Mouse (Mus musculus): ENCODE measurements around the gene Rab34. TPM values are rescaled to one million over a fixed set of nuclear protein-coding genes. Genes with fewer than 3 reads are reported as not detected.
"Not testable (repeated sequence)": the region's sequence is repeated elsewhere in the genome, so short reads cannot be mapped to it uniquely, and the experiment has no call there.

Gene Rab34
- total and polyA plus RNA-seq, 3 experiments, result 0.52 to 0.60 TPM; not detected in 1

GRCm38 (mm10) chr11:78182450-78182849 lies 5.8 kb upstream of the Rab34 start:
- peak overlapping the region; percentile 95 for H3K4me3 ChIP-seq (ENCODE audit: low read depth, low read length)
- H3K36me3 ChIP-seq (replicated peaks), result peaks cover 41% of the 10 kb centered on the region
- no peaks in the 10 kb centered on the region for H3K9me3 ChIP-seq (replicated peaks)
- no peak for DNase-seq (ENCODE audit: low spot score)
- no peak for ATAC-seq (ENCODE audit: extremely low read depth, insufficient number of reproducible peaks, low FRiP score, poor library complexity, severe bottlenecking)
- H3K4me1 ChIP-seq (ENCODE audit: insufficient read depth, low read depth, low read length), result peaks cover 53% of the 10 kb centered on the region
- no peak for TF ChIP-seq CTCF (IDR thresholded peaks at IDR 0.05; ENCODE audit: low read depth, low read length)
- TF ChIP-seq POLR2AphosphoS5 (IDR thresholded peaks at IDR 0.05; ENCODE audit: insufficient replicate concordance, low read depth, low read length), result no peak
- no peak for TF ChIP-seq TAL1 (conservative IDR thresholded peaks at IDR 0.05; ENCODE audit: low read depth, low read length)
- no peak for TF ChIP-seq GATA2 (IDR thresholded peaks at IDR 0.05; ENCODE audit: borderline replicate concordance, low read depth, low read length)
- TF ChIP-seq GATA1 (IDR thresholded peaks at IDR 0.05; ENCODE audit: borderline replicate concordance, low read length), result no peak
- peaks cover 12% of the 10 kb centered on the region for H3K27me3 ChIP-seq (ENCODE audit: insufficient read depth, low read length)

- no peaks in the 10 kb centered on the region for H3K9me3 ChIP-seq (replicated peaks)
- H3K36me3 ChIP-seq (replicated peaks), result peaks cover 41% of the 10 kb centered on the region
- no peak for TF ChIP-seq TAL1 (conservative IDR thresholded peaks at IDR 0.05; ENCODE audit: low read depth, low read length)
- TF ChIP-seq GATA1 (IDR thresholded peaks at IDR 0.05; ENCODE audit: borderline replicate concordance, low read length), result no peak
- TF ChIP-seq POLR2AphosphoS5 (IDR thresholded peaks at IDR 0.05; ENCODE audit: insufficient replicate concordance, low read depth, low read length), result no peak
- TF ChIP-seq CTCF (IDR thresholded peaks at IDR 0.05; ENCODE audit: low read depth, low read length), result no peak
- TF ChIP-seq GATA2 (IDR thresholded peaks at IDR 0.05; ENCODE audit: borderline replicate concordance, low read depth, low read length), result no peak
- peak; percentile 85 for ATAC-seq (ENCODE audit: extremely low read depth, insufficient number of reproducible peaks, low FRiP score, poor library complexity, severe bottlenecking)
- H3K4me3 ChIP-seq (ENCODE audit: low read depth, low read length), result peak within 1 kb of the TSS; percentile 95
- peak; percentile 90 for DNase-seq (ENCODE audit: low spot score)
- H3K27me3 ChIP-seq (ENCODE audit: insufficient read depth, low read length), result peaks cover 20% of the 10 kb centered on the region
- H3K4me1 ChIP-seq (ENCODE audit: insufficient read depth, low read depth, low read length), result peaks cover 47% of the 10 kb centered on the region
Measured at GRCm38 (mm10) chr11:78182961-78183844, 5.0 kb upstream of the Rab34 start, which contains the start of gene Rpl23a. Rpl23a (minus strand) TSS chr11:78183584.

- Histone ChIP-seq H3K36me3 (replicated peaks) (peaks cover 37% of the 10 kb centered on the region), H3K4me1 (ENCODE audit: insufficient read depth, low read depth, low read length) (peaks cover 49% of the 10 kb centered on the region), H3K9me3 (replicated peaks) (no peaks in the 10 kb centered on the region), H3K27me3 (ENCODE audit: insufficient read depth, low read length) (peaks cover 27% of the 10 kb centered on the region), H3K4me3 (ENCODE audit: low read depth, low read length) (peak overlapping the region; percentile 95)
- DNase-seq (ENCODE audit: low spot score), result no peak
- no peak for TF ChIP-seq GATA1 (IDR thresholded peaks at IDR 0.05; ENCODE audit: borderline replicate concordance, low read length)
- no peak for TF ChIP-seq CTCF (IDR thresholded peaks at IDR 0.05; ENCODE audit: low read depth, low read length)
- no peak for ATAC-seq (ENCODE audit: extremely low read depth, insufficient number of reproducible peaks, low FRiP score, poor library complexity, severe bottlenecking)
Measured at GRCm38 (mm10) chr11:78183884-78184514, 4.2 kb upstream of the Rab34 start.

GRCm38 (mm10) chr11:78184702-78185101 lies 3.5 kb upstream of the Rab34 start:
- Histone ChIP-seq H3K4me1 (ENCODE audit: insufficient read depth, low read depth, low read length) (peaks cover 49% of the 10 kb centered on the region), H3K36me3 (replicated peaks) (peaks cover 30% of the 10 kb centered on the region), H3K27me3 (ENCODE audit: insufficient read depth, low read length) (peaks cover 35% of the 10 kb centered on the region)
- not testable (repeated sequence) for H3K4me3 ChIP-seq (ENCODE audit: low read depth, low read length); H3K9me3 ChIP-seq (replicated peaks); DNase-seq (ENCODE audit: low spot score); ATAC-seq (ENCODE audit: extremely low read depth, insufficient number of reproducible peaks, low FRiP score, poor library complexity, severe bottlenecking)

GRCm38 (mm10) chr11:78189234-78190040 lies 1.2 kb downstream of the Rab34 start:
- Histone ChIP-seq H3K9me3 (replicated peaks) (0 out of 2 replicates have a peak, but pooled peaks cover 4% of the 10 kb centered on the region), H3K36me3 (replicated peaks) (no peaks in the 10 kb centered on the region), H3K4me3 (ENCODE audit: low read depth, low read length) (peak overlapping the region; percentile 65; the same call in 1 of the 2 replicates), H3K4me1 (ENCODE audit: insufficient read depth, low read depth, low read length) (peaks cover 31% of the 10 kb centered on the region), H3K27me3 (ENCODE audit: insufficient read depth, low read length) (peaks cover 77% of the 10 kb centered on the region)
- no peak for DNase-seq (ENCODE audit: low spot score)
- no peak for ATAC-seq (ENCODE audit: extremely low read depth, insufficient number of reproducible peaks, low FRiP score, poor library complexity, severe bottlenecking)
- no peak for TF ChIP-seq TAL1 (conservative IDR thresholded peaks at IDR 0.05; ENCODE audit: low read depth, low read length)

GRCm38 (mm10) chr11:78190041-78190440 lies 1.8 kb downstream of the Rab34 start:
- no peak for TF ChIP-seq CTCF (IDR thresholded peaks at IDR 0.05; ENCODE audit: low read depth, low read length)
- no peak for TF ChIP-seq GATA2 (IDR thresholded peaks at IDR 0.05; ENCODE audit: borderline replicate concordance, low read depth, low read length)
- no peak for TF ChIP-seq GATA1 (IDR thresholded peaks at IDR 0.05; ENCODE audit: borderline replicate concordance, low read length)
- TF ChIP-seq POLR2AphosphoS5 (IDR thresholded peaks at IDR 0.05; ENCODE audit: insufficient replicate concordance, low read depth, low read length), result no peak
- no peak for TF ChIP-seq TAL1 (conservative IDR thresholded peaks at IDR 0.05; ENCODE audit: low read depth, low read length)

More at GRCm38 (mm10) chr11:78190041-78190440, 1.8 kb downstream of the Rab34 start:
- Histone ChIP-seq H3K27me3 (ENCODE audit: insufficient read depth, low read length) (peaks cover 81% of the 10 kb centered on the region), H3K4me3 (ENCODE audit: low read depth, low read length) (no peak overlapping the region), H3K36me3 (replicated peaks) (no peaks in the 10 kb centered on the region), H3K4me1 (ENCODE audit: insufficient read depth, low read depth, low read length) (peaks cover 33% of the 10 kb centered on the region), H3K9me3 (replicated peaks) (0 out of 2 replicates have a peak, but pooled peaks cover 4% of the 10 kb centered on the region)
- no peak for DNase-seq (ENCODE audit: low spot score)
- no peak for ATAC-seq (ENCODE audit: extremely low read depth, insufficient number of reproducible peaks, low FRiP score, poor library complexity, severe bottlenecking)

Data from G1E (cell line).